Mouse (Mus musculus): Measurements from ENCODE around the gene Fem1a.
A peak's percentile ranks its signal among the peaks of the same experiment; 100 is the strongest.

DNA sequence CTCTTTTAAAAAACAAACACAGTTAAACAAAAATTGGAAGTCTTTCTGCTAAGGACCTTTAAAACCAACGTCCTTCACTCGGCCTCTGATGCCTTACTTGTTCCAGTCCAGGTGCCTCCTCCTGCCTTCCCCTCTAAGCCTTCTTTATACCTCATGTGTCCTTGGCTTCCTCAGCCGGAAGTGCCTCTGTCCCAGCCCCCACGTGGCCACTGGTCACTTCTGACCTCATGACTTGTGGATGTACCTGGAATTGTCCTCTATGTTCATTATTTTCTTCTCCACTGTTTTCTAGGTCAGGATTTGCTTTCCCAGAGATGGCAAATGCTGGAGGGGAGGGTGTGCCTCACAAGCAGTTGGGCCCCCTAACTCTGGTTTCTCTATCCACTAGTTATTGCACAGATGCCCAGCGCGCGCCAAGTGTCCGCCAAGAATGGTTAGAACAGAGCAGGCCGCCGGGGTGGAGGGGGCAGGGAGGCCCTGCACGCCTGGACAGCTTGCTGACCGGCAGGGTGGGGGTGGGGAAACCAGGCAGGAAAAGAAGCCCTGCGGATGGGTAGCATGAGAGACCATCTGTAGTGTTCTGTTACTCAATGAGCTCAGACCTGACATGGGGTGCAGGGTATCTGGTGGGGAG is 45.9 kb downstream of the Fem1a start:
- TF ChIP-seq USF1 (IDR thresholded peaks at IDR 0.05; ENCODE audit: low read depth, low read length) (peak; percentile 22; the same call in 1 of the 2 replicates), CTCF (conservative IDR thresholded peaks at IDR 0.05 in 1 of 2, IDR thresholded peaks at IDR 0.05 in 1 of 2; ENCODE audit: low read depth in 2 of 2, low read length in 2 of 2) (no peak), POLR2A (IDR thresholded peaks at IDR 0.05; ENCODE audit: low read depth, low read length) (no peak), EP300 (IDR thresholded peaks at IDR 0.05; ENCODE audit: low read length) (0 out of 2 replicates have a peak, but pooled peaks have one; percentile 40), SMC3 (IDR thresholded peaks at IDR 0.05; ENCODE audit: low read depth, low read length) (no peak), ZC3H11A (IDR thresholded peaks at IDR 0.05; ENCODE audit: low read depth, low read length) (no peak), CHD1 (IDR thresholded peaks at IDR 0.05; ENCODE audit: low read depth, low read length) (no peak; the same call in none of the 2 replicates), TCF12 (IDR thresholded peaks at IDR 0.05; ENCODE audit: low read depth, low read length) (no peak; the same call in none of the 2 replicates), ETS1 (conservative IDR thresholded peaks at IDR 0.05; ENCODE audit: low read depth, low read length) (peak; percentile 14; the same call in 1 of the 2 replicates), MXI1 (IDR thresholded peaks at IDR 0.05; ENCODE audit: low read depth, low read length) (peak; percentile 51; the same call in 1 of the 2 replicates)
